Mouse (Mus musculus) kidney, adult 8-10 months (tissue): ENCODE measurements around the gene Rab25.

Experiments used
- DNase-seq, 2 experiments: peaks; one replicate each; pipeline ENCODE4 v3.0.0; 2022

Gene Rab25

DNA sequence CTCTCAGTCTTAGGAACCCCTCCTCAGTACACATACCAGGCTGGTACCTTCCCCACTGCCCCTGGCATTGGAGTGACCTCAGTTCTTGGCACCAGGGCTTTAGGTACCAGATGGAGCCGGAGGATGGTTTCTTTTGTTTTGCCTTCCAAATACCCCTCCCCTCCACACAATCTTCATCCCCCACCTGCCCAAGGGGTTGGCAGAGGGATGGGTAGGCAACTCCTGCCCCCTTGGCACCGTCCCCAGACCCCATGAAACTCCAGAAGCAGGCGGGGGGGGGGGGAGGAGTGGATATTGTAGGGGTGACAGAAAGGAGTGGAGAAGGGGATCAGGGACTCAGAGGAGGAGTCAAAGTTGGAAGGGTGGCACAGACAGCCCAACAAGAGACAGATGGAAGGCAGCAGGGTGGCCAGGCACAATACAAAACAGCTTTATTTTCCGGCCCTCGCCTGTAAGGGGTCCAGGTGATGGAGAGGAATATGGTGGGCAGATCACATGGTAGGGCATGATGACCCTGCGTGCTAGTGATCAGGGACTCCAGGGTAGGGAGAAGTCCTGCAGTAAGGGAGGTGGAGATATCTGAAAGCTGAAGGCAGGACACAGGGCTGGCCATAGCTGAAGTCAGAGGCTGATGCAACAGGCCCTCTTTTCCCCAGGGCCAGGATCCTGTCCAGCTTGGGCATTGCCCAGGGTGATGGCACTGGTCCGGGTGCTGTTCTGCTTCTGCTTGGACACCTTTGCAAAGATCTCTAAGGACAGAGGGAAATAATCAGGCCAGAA lies 6.3 kb downstream of the Rab25 start:
- no peak for DNase-seq

- no peak for DNase-seq
These were observed 8.0 kb downstream of the Rab25 start for GRCm38 (mm10) chr3:88540085-88540484.

DNA sequence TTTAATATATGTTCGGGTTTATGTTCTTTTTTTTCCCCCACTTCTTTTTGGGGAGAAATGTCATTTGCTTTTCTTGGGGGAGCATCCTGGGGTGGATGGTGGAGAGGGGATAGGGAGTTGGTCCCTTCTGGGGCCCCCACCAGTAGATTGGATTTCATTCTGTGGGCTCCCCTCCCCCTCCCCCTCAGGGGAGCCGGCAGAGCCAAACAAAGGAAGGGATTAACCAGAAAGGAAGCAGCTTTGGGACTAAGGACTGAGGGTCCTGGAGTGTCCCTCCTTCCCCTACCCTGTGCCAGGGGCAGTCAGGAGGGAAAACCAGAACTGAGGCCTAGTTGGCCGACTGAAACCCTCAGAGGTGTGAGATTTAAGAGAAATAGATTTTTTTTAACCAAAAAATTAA lies 8.7 kb downstream of the Rab25 start:
- no peak for DNase-seq

- no peak for DNase-seq
These were observed 9.6 kb downstream of the Rab25 start for GRCm38 (mm10) chr3:88538271-88539145.

GRCm38 (mm10) chr3:88537146-88537545 lies 11.0 kb downstream of the Rab25 start:
- DNase-seq: no peak

- DNase-seq: peak; percentile 80
These were observed 11.8 kb downstream of the Rab25 start for GRCm38 (mm10) chr3:88536103-88536930.

DNA sequence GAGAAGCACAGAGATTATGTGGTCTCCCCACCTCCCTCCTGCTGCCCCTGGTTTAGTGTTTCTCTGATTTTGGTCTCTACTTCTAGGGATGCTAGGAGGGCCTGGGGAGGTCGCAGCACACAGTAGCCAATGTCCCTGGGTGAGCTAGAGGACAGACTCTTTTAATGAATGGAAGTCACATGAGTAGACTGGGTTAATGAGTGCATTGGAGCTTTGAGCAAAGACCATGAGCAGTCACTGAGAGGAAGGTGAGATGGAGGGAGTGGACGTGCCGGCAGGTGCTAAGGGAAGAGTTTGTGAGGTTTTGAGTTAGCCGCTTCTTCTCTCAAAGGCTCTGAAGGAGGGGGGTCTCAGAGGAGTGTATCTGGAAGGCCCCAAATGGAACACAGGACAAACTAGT lies 12.6 kb downstream of the Rab25 start:
- no peak for DNase-seq

DNA sequence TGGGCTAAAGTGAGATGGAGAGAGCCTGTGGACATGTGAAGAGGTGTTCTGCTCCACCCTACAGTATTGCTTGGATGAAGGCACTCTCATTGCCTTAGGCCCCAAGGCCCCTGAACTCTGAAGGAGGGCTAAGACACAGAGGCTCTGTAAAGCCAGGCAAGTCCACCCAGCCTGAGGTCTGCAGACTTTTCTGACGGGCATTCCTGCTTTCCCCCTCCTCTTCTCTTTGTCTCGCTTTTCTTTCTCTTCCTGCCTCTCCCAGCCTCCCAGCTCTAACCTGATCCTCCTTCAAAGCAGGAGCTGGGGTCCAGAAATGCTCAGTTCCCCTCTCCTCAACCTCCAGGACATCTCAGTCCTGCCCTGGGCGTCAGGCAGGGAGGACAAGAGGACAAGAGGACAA lies 13.1 kb downstream of the Rab25 start:
- DNase-seq: no peak

- DNase-seq: no peak
These were observed 14.4 kb downstream of the Rab25 start for GRCm38 (mm10) chr3:88533706-88534105.

DNA sequence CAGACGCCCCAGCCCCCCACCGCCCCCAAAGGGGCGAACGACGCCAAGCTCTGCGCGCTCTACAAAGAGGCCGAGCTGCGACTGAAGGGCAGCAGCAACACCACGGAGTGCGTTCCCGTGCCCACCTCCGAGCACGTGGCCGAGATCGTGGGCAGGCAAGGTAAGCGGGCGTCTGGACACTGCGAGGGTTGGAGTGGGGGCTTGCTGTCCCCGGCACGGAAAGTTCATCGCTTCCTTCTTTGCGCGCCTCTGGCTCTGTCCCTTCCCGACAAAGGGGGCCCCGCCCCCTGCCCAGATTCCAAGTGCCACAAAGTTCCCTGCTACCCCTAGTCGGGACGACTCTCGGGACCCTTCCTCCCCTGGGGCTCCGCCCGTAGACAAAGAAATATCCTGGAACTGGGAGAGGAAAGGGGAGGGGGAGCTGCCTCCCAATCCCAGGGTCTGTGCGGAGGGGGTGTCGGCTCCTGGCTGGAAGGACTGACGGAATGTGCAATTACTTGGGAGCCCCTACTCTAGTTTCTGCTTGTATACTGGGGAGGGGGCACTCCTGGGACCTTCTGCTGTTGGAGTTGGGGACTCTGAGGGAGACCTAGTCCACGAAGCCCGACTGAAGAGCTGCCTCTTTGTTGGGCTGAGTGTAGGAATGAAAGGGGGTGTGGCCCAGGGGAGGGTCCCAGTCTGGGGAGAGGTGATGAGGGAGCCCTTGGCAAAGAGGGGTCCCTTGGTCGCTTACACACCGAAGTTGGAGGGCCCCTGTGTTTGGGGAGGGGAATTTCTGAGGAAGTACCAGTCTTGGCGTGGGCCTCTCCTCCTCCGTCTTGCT lies 15.2 kb downstream of the Rab25 start:
- no peak for DNase-seq

DNA sequence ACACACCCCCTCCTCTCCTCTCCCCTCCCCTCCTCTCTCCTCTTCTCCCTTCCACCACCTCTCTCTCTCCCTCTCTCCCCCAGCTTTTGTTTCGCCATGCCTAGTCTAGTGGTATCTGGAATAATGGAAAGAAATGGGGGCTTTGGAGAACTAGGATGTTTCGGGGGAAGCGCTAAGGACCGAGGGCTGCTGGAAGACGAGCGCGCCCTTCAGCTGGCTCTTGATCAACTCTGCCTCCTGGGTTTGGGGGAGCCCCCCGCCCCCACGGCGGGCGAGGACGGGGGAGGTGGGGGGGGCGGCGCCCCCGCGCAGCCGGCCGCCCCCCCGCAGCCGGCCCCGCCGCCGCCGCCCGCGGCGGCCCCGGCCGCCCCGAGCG lies 15.8 kb downstream of the Rab25 start, which contains the start of gene Mex3a:
Mex3a (plus strand) TSS at position 97 of the 376 bp plus-strand sequence.
- no peak for DNase-seq

DNA sequence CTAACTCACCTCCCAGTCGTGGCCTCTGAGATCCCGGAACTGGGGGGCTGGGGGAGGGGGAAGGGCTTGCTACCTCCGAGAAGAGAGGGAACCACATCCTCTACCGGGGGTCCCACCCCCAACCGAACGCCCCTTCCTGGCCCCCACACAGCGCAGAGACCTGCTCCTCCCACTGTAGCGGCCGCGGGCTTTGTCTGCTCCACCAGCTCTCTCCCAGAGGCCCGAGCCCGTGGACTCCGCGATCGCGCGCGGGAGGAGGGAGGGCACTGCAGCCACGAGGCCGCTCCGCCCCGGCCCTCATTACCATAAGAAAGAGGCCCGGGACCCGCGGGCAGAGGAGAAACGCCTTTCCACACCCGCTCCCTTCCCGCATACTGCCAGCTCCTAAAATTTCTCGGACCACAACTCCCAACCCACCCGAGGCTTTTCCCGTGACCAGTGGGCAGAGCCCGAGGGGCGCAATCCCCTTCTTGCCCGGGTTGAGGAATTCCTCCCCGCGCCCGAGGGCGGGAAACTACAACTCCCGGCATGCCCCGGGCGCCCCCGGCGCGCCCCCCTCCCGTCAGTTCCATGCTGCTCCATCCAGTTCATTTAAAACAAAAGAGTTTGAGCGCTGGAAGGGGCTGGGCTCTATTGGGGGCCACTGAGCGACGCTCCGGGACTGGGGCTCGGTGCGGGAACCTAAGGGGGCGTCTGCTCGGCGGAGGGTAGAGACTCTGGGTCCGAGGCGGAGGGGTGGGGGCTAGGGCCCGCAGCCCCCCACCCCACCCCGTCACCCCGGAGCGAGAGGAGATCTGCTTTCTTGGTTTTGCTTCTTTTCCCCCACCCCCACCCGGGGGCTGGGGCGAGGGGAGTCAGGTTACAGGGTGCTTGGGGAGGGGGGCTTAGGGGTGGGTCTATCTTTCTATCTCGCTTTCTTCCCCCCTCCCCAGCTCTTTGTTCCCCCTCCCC lies 16.5 kb downstream of the Rab25 start:
- peak; percentile 76 to 86 for DNase-seq

GRCm38 (mm10) chr3:88530082-88530864 lies 17.8 kb downstream of the Rab25 start:
- no peak for DNase-seq

DNA sequence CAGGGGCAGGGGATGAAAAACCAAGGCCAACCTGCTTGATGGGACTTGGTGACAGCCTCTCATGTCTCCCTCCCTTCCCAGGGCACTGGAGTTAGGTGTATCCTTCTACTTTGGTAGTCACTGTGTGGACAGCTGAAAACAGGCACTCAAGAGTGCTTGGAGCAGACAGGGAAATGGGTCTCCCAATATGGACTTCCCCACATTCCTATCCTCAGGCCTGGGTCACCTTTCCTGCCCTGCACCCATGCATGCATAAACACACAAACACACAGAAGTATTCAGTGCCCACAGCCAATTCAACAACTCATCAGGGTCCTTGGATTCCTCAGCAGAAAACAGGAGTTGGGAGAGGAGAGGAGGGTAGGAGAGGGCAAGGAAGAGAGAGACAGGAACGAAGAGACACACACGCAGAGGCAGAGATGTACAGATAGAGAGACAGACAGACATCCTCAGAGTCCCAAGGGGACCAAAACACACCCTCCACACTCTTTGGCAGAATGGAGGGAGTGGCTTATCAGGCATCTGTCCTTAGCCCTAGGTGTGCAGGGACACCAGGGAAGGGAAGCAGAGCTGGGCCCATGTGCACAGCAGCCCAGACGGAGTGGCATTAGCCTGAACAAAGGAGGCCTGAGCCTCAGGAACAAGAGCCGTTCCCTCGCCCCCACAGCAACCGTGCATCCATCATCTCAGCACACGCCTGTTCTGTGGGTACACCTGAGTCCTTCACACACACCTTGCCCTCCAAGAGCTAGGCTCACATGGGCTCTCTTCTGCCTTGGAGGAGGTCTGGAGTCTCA lies 18.7 kb downstream of the Rab25 start:
- no peak for DNase-seq

GRCm38 (mm10) chr3:88528646-88529045 lies 19.5 kb downstream of the Rab25 start:
- DNase-seq: no peak

DNA sequence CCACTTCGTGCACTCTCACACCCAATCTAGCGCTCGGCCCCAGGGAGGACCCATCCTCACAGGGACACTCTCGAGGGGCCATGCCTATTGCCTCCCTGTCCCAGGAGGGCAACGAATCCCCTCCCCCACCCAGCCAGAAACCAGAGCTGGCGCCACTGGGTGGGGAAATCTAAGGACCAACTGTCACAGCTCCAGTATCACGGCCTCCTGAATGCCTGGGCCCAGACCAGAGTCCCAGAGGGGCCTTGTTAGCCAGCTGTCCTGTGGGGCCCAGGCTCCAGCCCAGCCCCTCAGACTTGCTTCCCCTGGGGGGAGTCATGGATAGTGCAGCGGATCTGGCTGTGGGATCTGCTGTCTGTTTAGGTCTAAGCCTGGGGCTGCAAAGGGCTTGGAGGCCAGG lies 20.5 kb downstream of the Rab25 start:
- DNase-seq: no peak

GRCm38 (mm10) chr3:88526157-88527131 lies 21.7 kb downstream of the Rab25 start:
- peak; percentile 87 to 89 for DNase-seq

DNA sequence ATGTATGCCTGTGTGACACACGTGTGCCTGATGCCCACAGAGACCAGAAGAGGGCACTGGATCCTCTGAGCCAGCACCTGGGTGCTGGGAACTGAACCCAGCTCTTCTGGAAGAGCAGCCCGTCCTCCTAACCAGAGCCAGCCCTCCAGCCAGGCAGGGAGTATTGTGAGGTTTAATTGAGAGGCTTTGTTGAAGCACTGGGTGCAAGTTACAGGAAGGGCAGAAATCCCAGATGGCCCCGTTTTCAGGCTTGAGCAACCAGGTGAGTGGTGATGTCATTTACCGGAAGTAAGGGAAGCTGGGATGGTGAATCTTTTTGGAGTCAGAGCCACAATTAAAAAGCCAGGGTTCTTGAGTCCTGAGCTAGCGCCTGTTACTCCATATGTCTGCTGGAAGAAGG lies 23.1 kb downstream of the Rab25 start:
- DNase-seq: no peak
